Mouse (Mus musculus): ENCODE results near the gene Pdp2.
A peak's percentile ranks its signal among the peaks of the same experiment; 100 is the strongest.
"Not testable (repeated sequence)": the region's sequence is repeated elsewhere in the genome, so short reads cannot be mapped to it uniquely, and the experiment has no call there.

Gene Pdp2

GRCm38 (mm10) chr8:104591133-104591834 is at the start of gene Pdp2:
Pdp2 (plus strand) TSS chr8:104591451.
- DNase-seq (ENCODE audit: low spot score) = peak; percentile 96

GRCm38 (mm10) chr8:104541515-104541880 is 49.8 kb upstream of the Pdp2 start:
- no peak for DNase-seq (ENCODE audit: low spot score)

- no peak for DNase-seq (ENCODE audit: low spot score)
Measured at GRCm38 (mm10) chr8:104542160-104542559, 49.1 kb upstream of the Pdp2 start.

- no peak for DNase-seq (ENCODE audit: low spot score)
Measured at GRCm38 (mm10) chr8:104543440-104544045, 47.7 kb upstream of the Pdp2 start.

GRCm38 (mm10) chr8:104555191-104555590 is 36.1 kb upstream of the Pdp2 start:
- DNase-seq (ENCODE audit: low spot score) = no peak

- DNase-seq (ENCODE audit: low spot score) = no peak
Measured at GRCm38 (mm10) chr8:104557226-104557625, 34.0 kb upstream of the Pdp2 start.

- DNase-seq (ENCODE audit: low spot score) = no peak
Measured at GRCm38 (mm10) chr8:104560731-104561130, 30.5 kb upstream of the Pdp2 start.

- peak; percentile 88 for DNase-seq (ENCODE audit: low spot score)
Measured at GRCm38 (mm10) chr8:104564633-104565456, 26.4 kb upstream of the Pdp2 start.

- DNase-seq (ENCODE audit: low spot score) = no peak
Measured at GRCm38 (mm10) chr8:104565457-104565798, 25.8 kb upstream of the Pdp2 start.

- no peak for DNase-seq (ENCODE audit: low spot score)
Measured at GRCm38 (mm10) chr8:104569559-104569958, 21.7 kb upstream of the Pdp2 start.

- peak; percentile 80 for DNase-seq (ENCODE audit: low spot score)
Measured at GRCm38 (mm10) chr8:104570436-104571343, 20.6 kb upstream of the Pdp2 start.

- DNase-seq (ENCODE audit: low spot score) = no peak
Measured at GRCm38 (mm10) chr8:104576820-104577219, 14.4 kb upstream of the Pdp2 start.

GRCm38 (mm10) chr8:104577606-104578005 is 13.6 kb upstream of the Pdp2 start:
- DNase-seq (ENCODE audit: low spot score) = not testable (repeated sequence)

GRCm38 (mm10) chr8:104584522-104584921 is 6.7 kb upstream of the Pdp2 start:
- DNase-seq (ENCODE audit: low spot score) = no peak

- no peak for DNase-seq (ENCODE audit: low spot score)
Measured at GRCm38 (mm10) chr8:104590284-104590683, 967 bp upstream of the Pdp2 start.

- DNase-seq (ENCODE audit: low spot score) = no peak
Measured at GRCm38 (mm10) chr8:104591856-104592255, 605 bp downstream of the Pdp2 start.

GRCm38 (mm10) chr8:104592566-104592965 is 1.3 kb downstream of the Pdp2 start:
- no peak for DNase-seq (ENCODE audit: low spot score)

GRCm38 (mm10) chr8:104593536-104594325 is 2.5 kb downstream of the Pdp2 start:
- DNase-seq (ENCODE audit: low spot score) = no peak

- no peak for DNase-seq (ENCODE audit: low spot score)
Measured at GRCm38 (mm10) chr8:104594611-104595362, 3.5 kb downstream of the Pdp2 start.

- no peak for DNase-seq (ENCODE audit: low spot score)
Measured at GRCm38 (mm10) chr8:104595773-104596536, 4.7 kb downstream of the Pdp2 start.

Data from c-Kit-positive CD71-positive TER-119-positive erythroid progenitor cells, embryonic 14.5 days (primary cell).